Mouse (Mus musculus): ENCODE measurements around the gene Pbrm1. TPM values are rescaled to one million over a fixed set of nuclear protein-coding genes. Genes with fewer than 3 reads are reported as not detected.

Gene Pbrm1
- polyA plus RNA-seq, 1 experiment = 12.8 TPM

DNA sequence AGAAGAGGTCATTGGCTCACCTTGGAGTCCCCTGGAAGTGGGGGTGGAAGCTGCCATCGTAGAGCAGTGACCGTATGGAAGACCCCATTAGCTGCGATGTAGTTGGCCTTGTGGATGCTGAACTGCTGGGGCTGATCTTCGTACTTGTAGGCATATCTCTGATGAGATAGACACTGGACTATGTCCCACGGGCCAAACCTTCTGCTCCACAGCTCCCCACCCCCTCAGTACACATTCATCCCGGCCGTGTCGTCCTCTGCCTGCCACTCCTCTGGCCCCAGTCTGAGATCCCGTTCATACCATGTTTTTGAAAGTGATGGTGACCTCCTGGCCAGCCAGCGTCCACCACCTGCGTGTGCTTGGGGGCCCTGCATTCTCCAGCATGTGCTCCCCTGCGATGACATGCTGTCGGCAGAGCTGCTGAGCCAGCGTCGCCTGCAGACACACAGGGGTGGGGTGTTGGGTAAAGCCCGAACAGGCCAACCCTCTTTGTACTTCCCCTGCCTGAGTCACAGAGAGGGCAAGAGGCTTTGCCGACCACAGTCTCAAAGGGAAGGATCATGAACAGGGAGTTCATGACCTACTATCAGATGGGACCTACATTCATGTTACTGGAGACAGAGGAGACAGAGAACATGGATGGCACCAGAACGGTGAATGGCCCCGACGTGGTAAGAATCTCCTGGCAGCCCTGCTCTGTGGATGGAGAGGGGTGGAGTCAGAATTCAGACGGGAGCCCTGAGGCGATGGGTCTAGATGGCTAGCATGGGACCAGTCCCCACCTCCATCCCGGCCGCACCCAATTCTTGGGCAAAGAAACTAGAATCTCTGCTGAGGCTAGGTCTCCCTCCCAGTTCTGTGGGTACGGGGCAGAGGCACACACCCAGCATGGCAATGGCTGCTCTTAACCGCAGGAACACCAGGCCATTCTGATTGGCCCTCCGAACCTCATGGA lies 141.5 kb downstream of the Pbrm1 start:
- Histone ChIP-seq H3K4me3 (replicated peaks; ENCODE audit: extremely low read depth, low read depth, low read length) (no peak overlapping the region), H3K4me1 (ENCODE audit: control insufficient read depth, insufficient read depth, low read length) (no peaks in the 10 kb centered on the region)
- WGBS = 61% methylated on average over 27 of the region's 27 CpGs
- DNase-seq = no peak
- TF ChIP-seq CTCF (IDR thresholded peaks at IDR 0.05; ENCODE audit: insufficient read depth, low read length) = no peak
- TF ChIP-seq POLR2A (IDR thresholded peaks at IDR 0.05; ENCODE audit: borderline replicate concordance, extremely low read depth, low read depth, low read length) = no peak

- TF ChIP-seq POLR2A (IDR thresholded peaks at IDR 0.05; ENCODE audit: borderline replicate concordance, extremely low read depth, low read depth, low read length) = no peak
- TF ChIP-seq CTCF (IDR thresholded peaks at IDR 0.05; ENCODE audit: insufficient read depth, low read length) = no peak
- no peaks in the 10 kb centered on the region for H3K4me1 ChIP-seq (ENCODE audit: control insufficient read depth, insufficient read depth, low read length)
- no peak for DNase-seq
- H3K4me3 ChIP-seq (replicated peaks; ENCODE audit: extremely low read depth, low read depth, low read length) = no peak overlapping the region
- 84% methylated on average over 7 of the region's 7 CpGs for WGBS
Measured at GRCm38 (mm10) chr14:31161191-31161590, 142.3 kb downstream of the Pbrm1 start.

DNA sequence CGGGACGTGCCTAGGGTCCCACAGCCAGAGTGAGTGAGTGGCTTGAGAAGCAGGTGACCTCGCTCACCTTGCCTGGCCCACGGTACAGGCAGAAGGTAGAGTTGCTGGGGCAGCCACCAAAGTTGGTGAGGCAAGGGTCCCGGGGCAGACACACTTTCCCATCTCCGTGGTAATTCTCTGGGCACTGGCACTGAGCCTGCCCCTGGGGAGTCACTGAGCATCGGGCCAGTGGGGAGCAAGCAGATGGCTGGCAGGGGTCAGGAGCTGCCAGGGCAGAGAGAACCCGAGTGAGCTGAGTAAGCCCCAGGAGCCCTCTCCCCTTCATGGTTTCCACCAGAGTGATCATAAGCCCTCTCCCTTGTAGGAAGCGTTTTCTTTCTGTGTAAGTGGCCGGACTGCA lies 142.7 kb downstream of the Pbrm1 start:
- TF ChIP-seq CTCF (IDR thresholded peaks at IDR 0.05; ENCODE audit: insufficient read depth, low read length) (no peak), POLR2A (IDR thresholded peaks at IDR 0.05; ENCODE audit: borderline replicate concordance, extremely low read depth, low read depth, low read length) (no peak)
- DNase-seq = no peak
- WGBS = 71% methylated on average over 10 of the region's 10 CpGs

DNA sequence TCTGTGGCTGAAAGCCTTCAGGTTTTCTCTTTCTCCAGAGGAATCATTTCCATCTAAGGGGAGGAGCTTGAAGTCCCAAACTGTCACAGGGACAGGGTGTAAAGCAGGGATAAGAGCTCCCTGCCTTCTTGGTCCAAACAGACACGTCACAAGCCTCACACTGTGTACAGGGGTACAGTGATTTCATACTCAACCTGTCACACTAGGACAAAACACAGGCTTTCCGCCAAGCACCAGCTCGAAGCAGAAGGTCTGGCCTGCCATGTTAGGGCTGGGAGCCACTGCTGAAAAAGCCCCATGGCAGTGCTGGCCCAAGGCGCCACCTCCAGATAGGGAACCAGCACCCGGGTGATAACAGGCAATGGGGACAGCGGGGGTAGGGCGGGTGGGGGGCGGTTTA lies 145.1 kb downstream of the Pbrm1 start:
- TF ChIP-seq CTCF (IDR thresholded peaks at IDR 0.05; ENCODE audit: insufficient read depth, low read length) (no peak), POLR2A (IDR thresholded peaks at IDR 0.05; ENCODE audit: borderline replicate concordance, extremely low read depth, low read depth, low read length) (no peak)
- DNase-seq = no peak

More for the DNA sequence above, 142.7 kb downstream of the Pbrm1 start:
- no peaks in the 10 kb centered on the region for H3K4me1 ChIP-seq (ENCODE audit: control insufficient read depth, insufficient read depth, low read length)
- H3K4me3 ChIP-seq (replicated peaks; ENCODE audit: extremely low read depth, low read depth, low read length) = no peak overlapping the region

GRCm38 (mm10) chr14:31165010-31165409 lies 146.1 kb downstream of the Pbrm1 start:
- WGBS = 43% methylated on average over 2 of the region's 2 CpGs
- no peak for DNase-seq
- Histone ChIP-seq H3K4me1 (ENCODE audit: control insufficient read depth, insufficient read depth, low read length) (no peaks in the 10 kb centered on the region), H3K4me3 (replicated peaks; ENCODE audit: extremely low read depth, low read depth, low read length) (no peak overlapping the region)
- TF ChIP-seq CTCF (IDR thresholded peaks at IDR 0.05; ENCODE audit: insufficient read depth, low read length) (no peak), POLR2A (IDR thresholded peaks at IDR 0.05; ENCODE audit: borderline replicate concordance, extremely low read depth, low read depth, low read length) (no peak)

More for the DNA sequence above, 145.1 kb downstream of the Pbrm1 start:
- H3K4me1 ChIP-seq (ENCODE audit: control insufficient read depth, insufficient read depth, low read length) = no peaks in the 10 kb centered on the region
- WGBS = 80% methylated on average over 8 of the region's 8 CpGs
- H3K4me3 ChIP-seq (replicated peaks; ENCODE audit: extremely low read depth, low read depth, low read length) = no peak overlapping the region

GRCm38 (mm10) chr14:31165458-31165857 lies 146.5 kb downstream of the Pbrm1 start:
- 53% methylated on average over 7 of the region's 7 CpGs for WGBS
- no peak overlapping the region for H3K4me3 ChIP-seq (replicated peaks; ENCODE audit: extremely low read depth, low read depth, low read length)
- no peak for DNase-seq
- no peak for TF ChIP-seq CTCF (IDR thresholded peaks at IDR 0.05; ENCODE audit: insufficient read depth, low read length)
- no peaks in the 10 kb centered on the region for H3K4me1 ChIP-seq (ENCODE audit: control insufficient read depth, insufficient read depth, low read length)

GRCm38 (mm10) chr14:31165991-31166630 lies 147.2 kb downstream of the Pbrm1 start:
- no peak for DNase-seq
- Histone ChIP-seq H3K4me1 (ENCODE audit: control insufficient read depth, insufficient read depth, low read length) (no peaks in the 10 kb centered on the region), H3K4me3 (replicated peaks; ENCODE audit: extremely low read depth, low read depth, low read length) (peak overlapping the region; percentile 6)
- WGBS = 29% methylated on average over 10 of the region's 10 CpGs
- TF ChIP-seq CTCF (IDR thresholded peaks at IDR 0.05; ENCODE audit: insufficient read depth, low read length) (no peak), POLR2A (IDR thresholded peaks at IDR 0.05; ENCODE audit: borderline replicate concordance, extremely low read depth, low read depth, low read length) (0 out of 2 replicates have a peak, but pooled peaks have one; percentile 29)

- H3K4me3 ChIP-seq (replicated peaks; ENCODE audit: extremely low read depth, low read depth, low read length) = peak overlapping the region; percentile 69
- WGBS = 30% methylated on average over 9 of the region's 9 CpGs
- H3K4me1 ChIP-seq (ENCODE audit: control insufficient read depth, insufficient read depth, low read length) = no peaks in the 10 kb centered on the region
- no peak for DNase-seq
- no peak for TF ChIP-seq POLR2A (IDR thresholded peaks at IDR 0.05; ENCODE audit: borderline replicate concordance, extremely low read depth, low read depth, low read length)
- no peak for TF ChIP-seq CTCF (IDR thresholded peaks at IDR 0.05; ENCODE audit: insufficient read depth, low read length)
Measured at GRCm38 (mm10) chr14:31166827-31167226, 147.9 kb downstream of the Pbrm1 start.

GRCm38 (mm10) chr14:31168425-31168824 lies 149.5 kb downstream of the Pbrm1 start, which contains the start of gene Stab1:
Gene Stab1, minus strand, starts transcription at chr14:31168641.
- Histone ChIP-seq H3K4me3 (replicated peaks; ENCODE audit: extremely low read depth, low read depth, low read length) (peak within 1 kb of the TSS; percentile 69), H3K4me1 (ENCODE audit: control insufficient read depth, insufficient read depth, low read length) (no peaks in the 10 kb centered on the region)
- 18% methylated on average over 10 of the region's 10 CpGs for WGBS
- TF ChIP-seq CTCF (IDR thresholded peaks at IDR 0.05; ENCODE audit: insufficient read depth, low read length) = no peak
- TF ChIP-seq POLR2A (IDR thresholded peaks at IDR 0.05; ENCODE audit: borderline replicate concordance, extremely low read depth, low read depth, low read length) = peak; percentile 68; the same call in 1 of the 2 replicates
- no peak for DNase-seq

Measured in lung, adult 2 months (tissue).